Mouse (Mus musculus) spleen, adult 18-20 months (tissue): ENCODE results near the gene Gm38431.
A peak's percentile ranks its signal among the peaks of the same experiment; 100 is the strongest.

ENCODE experiments used
- DNase-seq, 2 experiments: peaks; one replicate each; pipeline ENCODE4 v3.0.0; 2022; ENCODE audit warnings: mixed read lengths in 2 of 2

The Gm38431 gene

GRCm38 (mm10) chr9:21039779-21040178, 52.0 kb downstream of the Gm38431 start:
- no peak for DNase-seq

DNA sequence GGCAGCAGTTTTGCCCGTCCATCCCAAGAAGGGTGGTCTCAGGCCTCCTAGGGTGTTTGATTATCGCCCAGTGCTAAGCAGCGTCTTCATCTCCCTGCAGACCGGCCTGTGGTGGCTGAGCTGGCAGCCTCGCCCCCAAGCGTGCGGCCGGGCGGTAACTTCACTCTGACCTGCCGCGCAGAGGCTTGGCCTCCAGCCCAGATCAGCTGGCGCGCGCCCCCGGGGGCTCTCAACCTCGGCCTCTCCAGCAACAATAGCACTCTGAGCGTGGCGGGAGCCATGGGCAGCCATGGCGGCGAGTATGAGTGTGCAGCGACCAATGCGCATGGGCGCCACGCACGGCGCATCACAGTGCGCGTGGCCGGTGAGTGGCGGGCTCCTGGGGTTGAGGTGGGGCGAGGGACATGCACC, 54.3 kb downstream of the Gm38431 start:
- no peak for DNase-seq

DNA sequence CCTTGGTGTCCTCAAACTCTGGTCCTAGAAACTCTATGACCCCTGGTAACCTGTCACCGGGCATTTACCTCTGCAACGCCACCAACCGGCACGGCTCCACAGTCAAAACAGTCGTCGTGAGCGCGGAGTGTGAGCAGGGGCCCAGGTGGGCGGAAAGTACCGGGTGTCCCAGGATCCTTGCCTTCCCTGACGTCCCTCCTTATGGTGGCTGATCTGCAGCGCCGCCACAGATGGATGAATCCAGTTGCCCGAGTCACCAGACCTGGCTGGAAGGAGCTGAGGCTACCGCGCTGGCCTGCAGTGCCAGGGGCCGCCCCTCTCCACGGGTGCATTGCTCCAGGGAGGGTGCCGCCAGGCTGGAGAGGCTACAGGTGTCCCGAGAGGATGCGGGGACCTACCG, 55.1 kb downstream of the Gm38431 start:
- no peak for DNase-seq

DNA sequence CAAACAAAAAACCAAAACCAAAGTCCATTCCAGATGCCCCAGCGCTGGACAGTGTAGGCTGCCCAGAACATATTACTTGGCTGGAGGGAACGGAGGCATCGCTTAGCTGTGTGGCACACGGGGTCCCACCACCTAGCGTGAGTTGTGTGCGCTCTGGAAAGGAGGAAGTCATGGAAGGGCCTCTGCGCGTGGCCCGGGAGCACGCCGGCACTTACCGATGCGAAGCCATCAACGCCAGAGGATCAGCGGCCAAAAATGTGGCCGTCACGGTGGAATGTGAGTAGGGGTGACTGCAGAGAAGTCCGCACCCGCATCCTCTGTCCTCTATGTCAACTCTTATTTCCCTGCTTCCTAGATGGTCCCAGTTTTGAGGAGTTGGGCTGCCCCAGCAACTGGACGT, 55.6 kb downstream of the Gm38431 start:
- no peak for DNase-seq

GRCm38 (mm10) chr9:21035586-21035985, 56.2 kb downstream of the Gm38431 start:
- DNase-seq = no peak

GRCm38 (mm10) chr9:21034481-21035085, 57.2 kb downstream of the Gm38431 start:
- DNase-seq = no peak

DNA sequence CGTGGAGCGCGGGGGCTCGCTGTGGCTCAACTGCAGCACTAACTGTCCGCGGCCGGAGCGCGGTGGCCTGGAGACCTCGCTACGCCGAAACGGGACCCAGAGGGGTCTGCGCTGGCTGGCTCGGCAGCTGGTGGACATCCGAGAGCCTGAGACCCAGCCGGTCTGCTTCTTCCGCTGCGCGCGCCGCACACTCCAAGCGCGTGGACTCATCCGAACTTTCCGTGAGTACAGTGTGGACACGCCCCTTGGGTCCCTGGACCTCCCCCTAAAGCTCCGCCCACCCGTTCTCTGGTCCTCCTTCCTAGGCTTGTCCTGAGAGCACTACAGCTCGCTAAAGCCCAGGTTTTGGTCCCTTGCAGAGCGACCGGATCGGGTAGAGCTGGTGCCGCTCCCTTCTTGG, 58.7 kb downstream of the Gm38431 start:
- DNase-seq = peak; percentile 77 to 89

DNA sequence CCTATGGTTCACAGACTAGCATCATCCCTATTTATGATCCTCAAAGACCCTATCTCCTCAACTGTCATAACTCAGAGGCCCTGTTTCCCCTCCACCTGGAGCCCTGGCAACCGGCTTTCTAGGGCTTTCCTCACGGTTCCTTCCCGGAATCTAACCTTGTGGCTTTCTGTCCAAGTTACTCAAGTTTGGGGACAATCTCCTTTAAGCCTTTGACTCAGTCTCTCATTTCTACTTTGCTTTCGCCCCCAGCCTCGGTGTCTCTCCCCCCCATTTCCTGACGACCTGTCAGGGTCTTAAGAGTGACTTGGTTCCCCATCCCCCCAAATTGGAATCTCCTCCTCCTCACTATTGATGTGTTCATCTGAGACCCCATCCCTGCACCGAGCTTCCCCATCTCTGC, 59.3 kb downstream of the Gm38431 start:
- DNase-seq = no peak

GRCm38 (mm10) chr9:21031896-21032351, 59.9 kb downstream of the Gm38431 start, which contains the start of gene Icam5:
Icam5 (plus strand) TSS chr9:21032073.
- DNase-seq = peak; percentile 34 to 36

GRCm38 (mm10) chr9:21031251-21031895, 60.4 kb downstream of the Gm38431 start:
- peak; percentile 55 to 68 for DNase-seq

DNA sequence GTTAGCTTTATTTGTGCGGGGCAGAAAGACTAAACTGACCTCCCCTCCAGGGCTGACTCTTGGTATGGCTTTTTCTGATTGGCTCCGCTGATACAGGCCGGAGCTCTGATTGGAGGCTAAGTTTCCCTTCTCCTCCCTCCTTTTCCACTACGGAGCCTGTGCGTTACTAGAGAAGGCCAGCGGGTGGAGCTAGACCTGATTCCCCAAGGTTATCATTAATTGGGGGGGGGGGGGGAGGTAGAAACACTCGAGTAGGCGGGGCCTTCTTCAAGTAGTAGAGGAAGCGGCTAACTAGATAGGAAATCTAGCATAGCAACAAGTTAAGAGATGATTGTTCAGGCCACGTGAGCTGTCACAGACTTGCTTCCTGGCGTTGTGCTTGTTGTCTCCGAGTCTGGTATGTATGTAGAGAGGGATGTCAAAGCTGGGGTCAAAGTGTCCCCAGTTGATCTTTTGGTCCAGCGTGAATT, 61.0 kb downstream of the Gm38431 start:
- DNase-seq = peak; percentile 86 to 87

DNA sequence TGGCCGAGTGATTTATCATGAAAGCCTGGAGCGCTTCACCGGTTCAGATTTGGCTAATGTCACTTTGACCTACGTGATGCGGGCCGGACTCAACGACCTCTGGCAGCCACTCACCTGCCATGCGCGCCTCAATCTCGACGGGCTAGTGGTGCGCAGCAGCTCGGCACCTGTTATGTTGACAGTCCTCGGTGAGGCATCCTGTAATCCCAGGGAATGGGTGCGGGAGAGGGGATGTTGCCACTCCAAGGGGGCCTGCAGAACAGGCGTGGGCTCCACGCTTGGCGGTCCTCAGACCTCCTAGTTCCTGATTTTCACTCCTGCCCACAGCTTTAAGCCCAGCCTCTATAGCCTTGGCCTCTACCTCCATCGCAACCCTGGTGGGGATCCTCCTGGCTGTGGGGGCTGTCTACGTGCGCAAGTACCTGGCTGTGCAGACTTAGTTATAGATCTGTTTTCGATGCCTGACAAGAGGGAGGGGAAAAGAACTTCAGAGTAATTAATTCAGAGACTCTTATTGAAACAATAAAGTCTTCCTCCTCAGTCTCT, 61.7 kb downstream of the Gm38431 start:
- DNase-seq = peak in 1 of 2 experiments; percentile 38

GRCm38 (mm10) chr9:21029291-21030054, 62.3 kb downstream of the Gm38431 start, which contains the start of gene Icam4:
Icam4 (plus strand) TSS chr9:21029373.
- DNase-seq = peak; percentile 64 to 83

DNA sequence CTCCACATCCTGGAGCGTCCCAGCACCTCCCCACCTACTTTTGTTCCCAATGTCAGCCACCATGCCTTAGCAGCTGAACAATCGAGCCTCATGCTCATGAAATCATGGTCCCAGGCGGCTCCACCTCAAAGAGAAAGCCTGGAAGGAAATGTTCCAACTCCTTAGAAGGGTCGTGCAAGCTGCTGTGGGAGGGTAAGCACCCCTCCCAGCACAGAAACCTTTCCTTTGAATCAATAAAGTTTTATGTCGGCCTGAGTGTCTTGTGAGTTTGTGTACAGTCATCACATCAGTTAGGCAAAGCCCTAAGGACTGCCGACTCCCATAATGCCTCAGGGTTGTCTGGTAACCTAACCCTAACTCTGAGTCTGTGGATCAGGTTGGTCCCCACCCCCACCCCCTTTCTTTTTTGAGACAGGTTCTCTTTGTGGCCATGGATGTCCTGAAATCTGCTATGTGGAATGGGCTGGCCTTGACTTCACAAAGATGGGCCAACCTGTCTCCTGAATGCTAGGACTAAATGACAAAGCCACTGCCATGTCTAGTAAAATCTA, 63.2 kb downstream of the Gm38431 start:
- DNase-seq = no peak

DNA sequence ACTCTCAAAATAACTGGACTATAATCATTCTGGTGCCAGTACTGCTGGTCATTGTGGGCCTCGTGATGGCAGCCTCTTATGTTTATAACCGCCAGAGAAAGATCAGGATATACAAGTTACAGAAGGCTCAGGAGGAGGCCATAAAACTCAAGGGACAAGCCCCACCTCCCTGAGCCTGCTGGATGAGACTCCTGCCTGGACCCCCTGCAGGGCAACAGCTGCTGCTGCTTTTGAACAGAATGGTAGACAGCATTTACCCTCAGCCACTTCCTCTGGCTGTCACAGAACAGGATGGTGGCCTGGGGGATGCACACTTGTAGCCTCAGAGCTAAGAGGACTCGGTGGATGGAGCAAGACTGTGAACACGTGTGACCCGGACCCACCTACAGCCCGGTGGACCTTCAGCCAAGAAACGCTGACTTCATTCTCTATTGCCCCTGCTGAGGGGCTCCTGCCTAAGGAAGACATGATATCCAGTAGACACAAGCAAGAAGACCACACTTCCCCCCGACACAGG, 64.0 kb downstream of the Gm38431 start:
- DNase-seq = no peak

DNA sequence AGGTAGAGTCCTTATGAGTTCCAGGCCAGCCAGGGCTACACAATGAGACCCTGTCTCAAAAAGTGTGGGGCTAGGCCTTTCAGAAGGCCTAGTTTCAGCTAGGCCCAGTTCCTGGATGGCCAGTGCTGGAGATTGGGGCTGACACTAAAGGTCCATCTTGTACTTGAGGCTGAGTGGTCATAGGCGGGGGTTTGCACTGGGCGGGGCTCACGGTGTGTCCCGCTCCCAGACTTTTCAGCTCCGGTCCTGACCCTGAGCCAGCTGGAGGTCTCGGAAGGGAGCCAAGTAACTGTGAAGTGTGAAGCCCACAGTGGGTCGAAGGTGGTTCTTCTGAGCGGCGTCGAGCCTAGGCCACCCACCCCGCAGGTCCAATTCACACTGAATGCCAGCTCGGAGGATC, 64.9 kb downstream of the Gm38431 start:
- no peak for DNase-seq

DNA sequence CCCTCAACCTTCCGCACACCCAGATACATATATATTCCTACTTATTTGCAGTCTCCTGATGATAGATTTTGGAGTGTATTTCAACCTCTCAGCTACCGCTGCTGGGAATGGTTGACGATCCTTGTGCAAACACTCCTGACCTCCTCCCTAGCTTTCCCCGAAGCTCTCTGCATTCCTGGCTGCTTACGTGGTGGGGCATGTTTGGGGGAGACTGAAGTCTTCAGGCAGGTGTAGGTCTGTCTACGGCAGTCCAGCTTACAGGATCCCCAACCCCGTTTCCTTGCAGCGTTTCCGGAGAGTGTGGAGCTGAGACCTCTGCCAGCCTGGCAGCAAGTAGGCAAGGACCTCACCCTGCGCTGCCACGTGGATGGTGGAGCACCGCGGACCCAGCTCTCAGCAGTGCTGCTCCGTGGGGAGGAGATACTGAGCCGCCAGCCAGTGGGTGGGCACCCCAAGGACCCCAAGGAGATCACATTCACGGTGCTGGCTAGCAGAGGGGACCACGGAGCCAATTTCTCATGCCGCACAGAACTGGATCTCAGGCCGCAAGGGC, 66.5 kb downstream of the Gm38431 start:
- DNase-seq = no peak

DNA sequence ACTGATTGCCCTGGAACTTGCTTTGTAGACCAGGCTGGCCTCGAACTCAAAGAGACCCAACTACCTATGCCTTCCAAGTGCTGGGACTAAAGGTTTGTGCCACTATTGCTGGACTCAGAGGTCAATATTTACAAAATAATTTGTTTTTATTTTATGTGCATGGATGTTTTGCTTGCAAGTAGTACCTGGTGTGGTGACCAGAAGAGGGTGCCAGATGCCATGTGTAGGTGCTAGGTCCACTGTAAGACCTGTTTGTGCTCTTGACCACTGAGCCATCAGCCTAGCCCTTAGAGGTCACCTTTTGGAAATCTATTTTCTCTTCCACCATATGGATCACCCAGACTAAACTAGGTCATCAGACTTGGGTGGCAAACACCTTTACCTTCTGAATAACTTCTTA, 69.1 kb downstream of the Gm38431 start:
- no peak for DNase-seq

- no peak for DNase-seq
Observed at GRCm38 (mm10) chr9:21022288-21022687, 69.5 kb downstream of the Gm38431 start.

GRCm38 (mm10) chr9:21021363-21021762, 70.4 kb downstream of the Gm38431 start:
- DNase-seq = no peak

DNA sequence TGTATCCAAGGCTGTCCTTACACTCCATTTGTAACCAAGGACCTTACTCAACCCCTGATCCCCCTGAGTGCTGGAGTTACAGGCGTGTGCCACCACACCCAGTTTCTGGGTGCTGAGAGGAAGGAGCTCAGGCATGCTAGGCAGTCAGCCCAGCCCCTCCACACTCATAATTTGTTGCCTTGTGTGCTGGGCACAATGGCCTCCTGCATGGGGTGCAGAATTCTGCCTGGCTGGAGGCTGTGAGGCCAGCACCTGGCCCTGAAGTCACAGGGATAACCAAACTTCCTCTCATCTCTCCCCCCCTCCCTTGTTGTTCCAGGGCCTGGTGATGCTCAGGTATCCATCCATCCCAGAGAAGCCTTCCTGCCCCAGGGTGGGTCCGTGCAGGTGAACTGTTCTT, 73.2 kb downstream of the Gm38431 start:
- DNase-seq = no peak
